Mouse (Mus musculus) urinary bladder, postnatal 36 days (tissue): Measurements from ENCODE around the gene Noct.

Experiments
- DNase-seq, 2 experiments: peaks; one replicate each; pipeline ENCODE4 v3.0.0; 2022; ENCODE audit warnings: low spot score in 2 of 2, mixed read lengths in 1 of 2

The Noct gene

DNA sequence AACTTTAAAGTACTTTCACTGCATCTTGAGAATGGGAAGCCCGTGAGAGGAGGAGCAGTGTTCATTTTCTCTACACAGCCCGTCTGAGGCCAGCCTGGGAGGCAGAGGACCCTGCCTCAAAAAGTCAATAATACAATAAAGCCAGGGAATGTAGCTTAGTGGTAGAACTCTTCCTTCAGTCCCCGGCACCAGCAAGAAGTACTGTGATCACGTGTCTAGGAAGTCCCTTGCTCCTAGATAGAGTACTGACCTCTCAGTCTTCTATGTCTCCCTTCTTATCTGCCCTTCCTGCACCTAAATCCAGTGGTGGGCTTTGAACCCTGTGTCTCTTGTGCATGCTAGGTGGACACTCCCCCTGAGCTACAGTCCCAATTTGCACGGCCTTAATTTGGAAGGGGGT, 6.6 kb downstream of the Noct start:
- DNase-seq: no peak

DNA sequence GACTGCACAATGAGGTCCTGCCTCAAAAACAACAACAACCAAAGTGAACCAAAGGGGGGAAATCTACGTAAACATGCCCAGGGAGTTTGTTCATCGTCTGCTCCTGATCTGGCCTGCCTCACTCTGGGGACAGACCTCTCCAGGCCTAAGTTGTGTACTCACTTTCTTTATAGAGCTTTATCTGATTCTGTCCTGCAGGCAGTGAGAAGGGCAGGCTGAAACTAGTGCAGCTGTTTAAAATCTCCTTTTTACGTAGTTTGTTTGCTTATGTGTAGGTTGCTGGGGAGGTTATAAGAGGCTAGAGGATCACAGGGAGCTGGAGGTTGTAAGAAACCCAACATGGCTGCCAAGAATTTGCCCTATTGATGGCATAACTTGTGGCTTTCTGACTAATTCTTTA, 7.3 kb downstream of the Noct start:
- DNase-seq: no peak

DNA sequence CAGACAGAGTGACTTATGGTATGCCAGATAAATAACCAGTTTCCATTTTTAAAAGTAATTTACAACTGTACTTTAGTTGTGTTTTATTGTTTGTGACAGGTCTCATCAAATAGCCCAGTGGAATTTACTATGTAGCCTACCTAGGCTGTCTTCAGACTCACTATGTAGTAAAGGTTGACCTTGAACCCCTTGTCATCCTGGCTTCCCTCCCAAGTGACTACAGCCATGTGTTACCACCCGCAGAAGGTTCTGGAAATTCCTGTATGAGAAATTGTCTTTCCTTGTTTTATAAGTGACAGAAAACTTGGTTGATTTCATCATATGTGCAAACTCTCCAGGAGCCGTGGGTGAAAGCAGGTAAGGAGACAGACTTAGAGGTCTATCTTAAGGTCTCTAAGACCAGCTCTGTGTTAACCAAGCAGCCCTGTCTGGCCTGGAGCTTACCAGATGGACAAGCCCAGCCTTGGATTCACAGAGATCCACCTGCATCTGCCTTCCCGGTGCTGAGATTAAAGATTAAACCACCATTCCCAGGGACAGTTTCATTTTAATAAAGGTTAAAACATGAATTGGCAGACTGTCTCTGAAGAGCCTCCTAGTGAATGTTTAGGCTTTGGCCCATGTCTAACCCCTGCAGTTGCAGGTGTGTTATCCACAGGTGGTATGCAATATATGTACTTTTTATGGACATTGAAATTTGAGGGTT, 8.1 kb downstream of the Noct start:
- no peak for DNase-seq

DNA sequence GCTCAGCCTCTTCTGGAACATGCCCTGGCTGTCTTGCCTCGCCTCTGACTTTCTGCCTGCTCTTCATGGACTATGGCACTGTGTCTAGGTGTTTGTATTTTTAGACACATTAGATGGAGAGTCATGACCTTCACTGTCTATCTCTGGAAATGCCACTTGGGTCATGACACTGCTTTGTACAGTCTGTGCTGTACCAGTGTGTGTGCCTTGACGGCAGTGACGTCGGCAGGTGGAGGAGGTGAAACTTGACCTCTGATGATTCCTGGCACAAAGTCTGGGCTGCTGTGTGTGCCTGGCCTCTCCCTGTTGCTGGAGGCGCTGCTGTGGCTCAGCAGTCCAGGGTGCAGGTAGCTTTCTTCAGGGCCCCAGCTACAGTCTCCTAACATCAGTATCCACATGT, 9.2 kb downstream of the Noct start:
- DNase-seq: no peak

DNA sequence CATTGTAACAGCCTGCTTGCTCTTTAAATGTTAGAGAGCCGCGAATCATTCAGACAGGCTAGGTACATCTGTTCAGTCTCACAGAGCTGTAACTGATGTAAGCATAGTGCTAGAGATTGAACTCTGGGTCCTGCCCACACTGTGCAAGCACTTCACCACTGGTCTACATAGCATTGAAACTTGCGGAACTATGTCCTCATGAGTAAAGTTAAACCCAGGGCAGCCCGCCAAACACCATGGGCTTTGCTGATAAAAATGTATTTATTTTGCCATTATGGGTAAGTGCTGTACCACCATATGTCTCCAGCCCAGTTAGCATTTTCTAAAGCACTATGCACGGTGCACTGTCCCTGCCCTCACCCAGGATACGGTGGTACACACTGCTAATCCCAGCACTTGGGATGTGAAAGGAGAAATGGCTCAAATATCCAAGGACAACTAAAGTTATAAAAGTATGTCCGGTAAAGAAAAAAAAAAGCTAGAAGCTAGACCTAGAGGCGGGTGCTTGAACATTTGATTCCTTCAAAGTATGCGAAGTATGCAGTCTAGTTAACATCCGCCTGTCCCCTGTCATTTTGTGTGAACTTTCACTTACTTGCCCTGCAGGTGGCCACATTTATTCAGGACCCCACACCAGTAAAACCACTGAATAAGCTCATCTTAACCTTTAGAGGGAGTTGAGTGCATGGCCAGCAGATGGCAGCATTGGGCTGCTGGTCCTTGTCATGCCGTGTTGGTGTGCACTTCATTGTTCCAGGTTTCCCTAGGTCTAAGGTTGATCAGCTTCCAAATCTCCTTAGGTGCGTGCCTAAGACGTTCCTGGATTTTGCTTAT, 9.9 kb downstream of the Noct start:
- peak; percentile 76 to 77 for DNase-seq

DNA sequence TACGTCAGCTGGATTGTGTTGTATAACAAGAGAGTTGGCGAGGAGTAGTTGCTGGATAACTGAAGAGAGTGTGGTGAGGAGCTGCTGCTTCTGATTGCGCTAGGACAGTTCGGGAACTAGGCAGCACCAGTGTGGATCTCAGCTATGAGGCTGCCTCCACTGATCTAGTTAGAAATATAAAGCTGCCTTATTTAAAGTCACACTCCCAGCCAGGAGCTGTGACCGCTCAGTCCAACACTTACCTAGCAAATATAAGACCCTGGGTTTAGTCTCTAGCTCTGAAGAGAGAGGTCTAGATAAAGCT, 10.5 kb downstream of the Noct start:
- no peak for DNase-seq

DNA sequence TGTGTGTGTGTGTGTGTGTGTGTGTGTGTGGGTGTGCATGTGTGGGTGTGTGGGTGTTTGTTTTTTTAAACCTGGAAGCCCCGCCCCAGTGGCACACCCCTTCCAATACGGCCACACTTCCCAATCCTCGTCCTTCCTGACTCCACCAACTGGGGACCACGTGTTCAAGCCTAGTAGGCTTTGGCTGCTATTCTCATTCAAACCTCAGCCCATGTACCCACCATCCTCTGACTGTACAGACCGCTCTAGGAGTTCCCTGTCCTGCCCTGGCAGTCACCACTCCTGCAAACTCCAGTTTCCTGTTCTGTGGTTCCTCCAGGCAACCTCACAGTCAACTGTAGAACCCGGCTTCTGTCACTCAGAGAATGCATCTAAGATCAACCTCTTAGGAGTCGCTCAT, 14.3 kb downstream of the Noct start:
- DNase-seq: no peak

DNA sequence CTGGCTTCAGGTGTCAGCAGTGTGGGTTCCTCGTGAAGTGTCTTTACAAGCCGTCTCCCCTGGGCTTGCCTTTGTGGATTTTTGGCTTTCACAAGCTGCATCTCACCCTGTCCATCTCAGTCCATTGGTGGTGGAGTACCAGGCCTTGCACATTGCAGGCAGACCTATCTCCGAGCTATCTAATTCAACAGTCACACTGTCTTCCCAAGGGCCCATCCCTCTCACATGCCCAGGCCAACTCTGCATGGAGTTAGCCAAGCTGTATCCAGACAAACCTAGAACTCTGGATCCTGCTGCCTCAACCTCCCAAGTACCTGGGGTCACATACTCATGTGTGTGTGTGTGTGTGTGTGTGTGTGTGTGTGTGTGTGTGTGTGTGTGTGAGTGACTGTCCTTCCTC, 15.3 kb downstream of the Noct start:
- DNase-seq: no peak

DNA sequence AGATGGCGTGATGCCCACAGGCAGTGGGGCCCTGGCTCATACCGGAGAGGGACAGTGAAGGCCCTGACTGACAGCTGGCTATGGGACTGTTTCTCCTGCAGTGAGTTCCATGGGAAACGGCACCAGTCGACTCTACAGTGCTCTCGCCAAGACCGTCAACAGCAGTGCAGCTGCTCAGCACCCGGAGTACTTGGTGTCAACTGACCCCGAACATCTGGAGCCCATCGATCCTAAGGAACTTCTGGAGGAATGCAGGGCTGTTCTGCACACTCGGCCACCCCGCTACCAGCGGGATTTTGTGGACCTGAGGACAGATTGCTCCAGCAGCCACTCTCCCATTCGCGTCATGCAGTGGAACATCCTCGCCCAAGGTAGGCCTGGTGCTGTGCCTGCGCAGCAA, 23.5 kb downstream of the Noct start:
- DNase-seq: no peak

DNA sequence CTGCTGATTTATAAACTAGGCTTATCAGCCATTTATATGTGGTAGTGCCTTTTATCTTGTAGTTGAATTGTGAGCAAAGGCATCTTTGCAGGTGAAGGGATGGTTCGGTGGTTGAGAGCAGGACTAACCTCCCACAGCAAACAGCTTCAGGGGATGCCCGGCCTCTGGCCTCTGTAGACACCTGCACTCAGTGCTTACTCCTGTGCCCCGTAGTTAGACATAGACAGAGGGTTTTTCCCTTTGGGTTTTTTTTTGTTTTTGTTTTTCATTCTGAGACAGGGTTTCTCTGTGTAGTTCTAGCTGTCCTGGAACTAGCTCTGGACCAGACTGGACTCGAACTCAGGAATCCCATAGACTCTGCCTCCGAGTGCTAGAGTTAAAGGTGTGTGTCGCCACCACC, 24.4 kb downstream of the Noct start:
- no peak for DNase-seq

DNA sequence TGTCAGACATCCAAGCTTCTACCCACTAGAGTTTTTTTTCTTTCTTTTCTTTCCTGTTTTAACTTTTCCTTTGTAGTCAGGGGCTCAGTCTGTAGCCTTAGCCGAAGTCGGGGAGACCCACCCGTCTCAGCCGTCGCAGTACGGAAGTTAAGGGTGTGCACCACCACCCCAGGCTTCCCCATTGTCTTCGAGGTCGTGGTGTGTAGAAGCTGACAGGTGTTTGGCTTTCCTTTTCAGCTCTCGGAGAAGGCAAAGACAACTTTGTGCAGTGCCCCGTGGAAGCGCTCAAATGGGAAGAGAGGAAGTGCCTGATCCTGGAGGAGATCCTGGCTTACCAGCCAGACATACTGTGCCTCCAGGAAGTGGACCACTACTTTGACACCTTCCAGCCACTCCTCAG, 25.2 kb downstream of the Noct start:
- no peak for DNase-seq

DNA sequence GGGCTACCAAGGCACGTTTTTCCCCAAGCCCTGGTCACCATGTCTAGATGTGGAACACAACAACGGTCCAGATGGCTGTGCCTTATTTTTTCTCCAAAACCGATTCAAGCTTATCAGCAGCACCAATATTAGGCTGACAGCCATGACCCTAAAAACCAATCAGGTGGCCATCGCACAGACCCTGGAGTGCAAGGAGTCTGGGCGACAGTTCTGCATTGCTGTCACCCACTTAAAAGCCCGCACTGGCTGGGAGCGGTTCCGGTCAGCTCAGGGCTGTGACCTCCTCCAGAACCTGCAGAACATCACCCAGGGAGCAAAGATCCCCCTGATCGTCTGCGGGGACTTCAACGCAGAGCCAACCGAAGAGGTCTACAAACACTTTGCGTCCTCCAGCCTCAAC, 25.6 kb downstream of the Noct start:
- DNase-seq: no peak

DNA sequence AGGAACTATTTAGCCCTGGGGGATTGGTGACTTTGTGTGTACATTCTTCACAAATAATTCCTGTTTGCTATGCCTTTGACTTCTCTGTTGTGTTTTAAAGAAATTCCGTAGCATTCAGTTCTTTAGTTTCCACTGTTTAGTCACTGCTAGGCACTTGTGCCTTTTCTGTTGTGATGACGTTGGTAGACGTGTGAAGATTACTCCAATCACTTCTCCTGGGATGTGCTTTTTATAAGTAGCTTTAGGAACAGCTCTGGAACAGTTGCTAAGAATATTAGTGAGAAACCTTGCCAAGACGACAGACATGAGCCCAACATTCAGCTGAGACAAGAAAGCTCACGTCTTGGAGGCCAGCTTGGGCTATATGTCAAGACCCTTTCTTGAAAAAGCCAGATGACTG, 26.8 kb downstream of the Noct start:
- no peak for DNase-seq

DNA sequence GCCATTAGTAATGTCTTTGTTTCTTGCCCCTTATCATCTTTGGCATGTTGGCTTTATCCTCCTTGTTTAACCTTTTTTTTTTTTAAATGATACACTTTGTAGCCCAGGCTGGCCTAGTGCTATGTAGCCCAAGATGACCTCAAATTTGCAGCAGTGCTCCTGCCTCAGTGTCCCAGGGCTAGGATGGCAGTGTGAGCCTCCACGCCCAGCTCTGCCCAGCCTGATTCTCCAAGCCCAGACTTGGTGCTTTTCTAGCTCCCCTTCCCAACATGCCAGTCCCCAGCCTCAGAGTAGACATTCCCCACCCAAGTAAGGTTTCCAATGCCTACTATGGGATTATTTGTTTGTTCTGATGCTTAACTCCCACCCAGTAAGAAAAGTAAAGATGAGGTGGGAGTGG, 28.0 kb downstream of the Noct start:
- DNase-seq: no peak

DNA sequence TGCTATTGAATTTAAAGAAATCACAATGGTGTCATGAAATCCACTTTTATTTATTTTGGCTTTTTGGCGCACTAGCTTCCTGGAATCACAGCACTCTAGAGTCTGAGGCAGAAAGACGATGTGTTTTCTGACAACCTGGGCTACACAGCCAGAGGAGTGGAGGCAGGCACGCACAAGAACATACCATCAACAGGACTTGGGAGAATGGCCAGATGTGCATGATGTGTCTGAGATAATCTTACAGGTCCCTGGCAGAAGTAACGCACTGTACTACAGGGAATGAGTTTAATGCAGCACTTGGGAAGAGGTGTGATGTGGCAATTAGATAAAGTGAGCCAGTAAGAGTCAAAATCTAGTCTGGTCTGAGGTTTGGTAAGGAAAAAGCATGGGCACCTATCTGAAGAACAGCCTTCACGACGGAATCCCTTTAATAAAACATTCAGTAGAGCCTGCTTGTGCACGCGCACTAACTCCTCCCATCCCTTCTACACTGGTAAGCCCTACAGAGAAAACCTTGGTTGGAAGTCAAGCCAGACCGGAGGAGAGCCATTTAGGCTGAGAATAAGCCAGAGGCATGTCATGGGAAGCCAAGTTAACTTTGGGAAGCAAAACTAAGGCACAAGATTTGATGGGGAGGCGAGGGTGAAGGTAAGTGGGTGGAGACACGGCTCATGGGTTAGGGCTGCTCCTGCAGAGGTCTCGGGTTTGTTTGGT, 28.6 kb downstream of the Noct start:
- no peak for DNase-seq

DNA sequence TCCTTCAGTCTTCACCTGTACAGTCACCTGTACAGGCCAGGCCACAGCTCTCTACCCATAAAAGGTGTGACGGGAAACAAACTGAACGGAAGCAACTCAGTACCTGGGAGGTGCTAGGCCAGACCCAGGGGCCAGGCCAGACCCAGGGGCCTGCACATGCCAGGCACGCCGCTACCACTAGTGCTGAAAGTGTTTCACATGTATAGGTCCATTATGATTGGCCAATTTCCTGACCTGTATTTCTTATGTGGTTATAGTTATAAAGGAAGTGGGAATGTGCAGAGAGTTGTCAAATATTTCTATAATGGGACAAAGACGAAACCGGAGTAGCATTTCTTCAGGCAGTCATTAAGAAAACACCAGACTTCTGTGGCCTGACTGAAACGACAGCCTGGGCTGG, 30.5 kb downstream of the Noct start:
- no peak for DNase-seq

DNA sequence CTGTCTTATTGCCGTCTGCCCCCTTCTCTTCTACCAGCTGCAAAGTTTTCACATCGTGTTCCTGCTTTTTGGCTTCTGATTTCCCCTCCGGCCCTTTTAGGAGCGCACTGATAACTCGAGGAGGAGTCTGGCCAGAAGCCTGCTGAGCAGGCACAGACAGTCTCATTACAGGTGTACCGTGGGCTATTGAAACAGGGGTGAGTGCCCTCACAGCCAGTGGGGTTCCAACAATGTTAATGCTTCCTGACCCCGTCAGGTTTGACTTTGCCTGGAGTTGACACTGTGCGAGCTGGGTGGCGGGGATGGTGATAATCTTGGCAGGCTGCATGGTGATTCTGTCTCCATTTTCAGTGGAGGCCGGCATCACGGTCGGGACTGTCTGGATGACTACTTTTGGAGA, 32.2 kb downstream of the Noct start:
- DNase-seq: no peak

DNA sequence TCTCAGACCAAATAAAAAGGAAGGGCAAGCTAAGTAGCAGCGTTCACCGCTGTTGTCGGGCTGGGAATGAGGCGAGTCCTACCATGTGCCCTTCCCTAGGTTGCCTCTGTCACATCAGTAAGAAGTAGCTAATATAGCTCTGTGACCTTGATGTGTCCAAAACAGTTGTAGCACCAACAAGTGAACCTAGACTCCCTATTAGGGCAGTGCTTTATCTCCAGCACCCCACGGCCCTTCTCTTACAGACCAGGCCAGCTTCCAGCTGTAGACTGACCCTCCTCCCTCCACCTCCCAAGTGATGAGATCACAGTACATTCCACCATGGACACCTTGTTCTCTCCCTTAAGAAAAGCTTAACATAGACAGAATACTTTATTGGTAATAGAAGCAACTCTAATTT, 33.8 kb downstream of the Noct start:
- no peak for DNase-seq

DNA sequence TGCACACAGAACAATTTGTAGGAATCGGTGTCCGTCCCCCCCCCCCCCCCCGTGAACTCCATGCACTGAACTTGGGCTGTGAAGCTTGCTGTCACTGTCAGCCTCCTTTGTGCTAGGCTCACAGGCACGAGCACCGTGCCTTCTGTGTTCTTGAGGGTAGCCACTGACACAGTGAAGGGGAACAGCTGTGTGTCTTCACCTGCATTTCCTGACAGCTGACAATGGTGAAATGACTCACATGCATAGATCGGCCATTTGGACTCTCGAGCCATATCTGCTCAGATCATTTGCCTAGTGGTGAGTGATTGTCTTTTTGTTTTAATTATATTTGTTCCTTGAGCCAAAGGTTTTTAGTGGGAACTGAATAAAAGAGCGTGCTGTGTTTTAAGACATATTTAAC, 38.7 kb downstream of the Noct start:
- DNase-seq: no peak

DNA sequence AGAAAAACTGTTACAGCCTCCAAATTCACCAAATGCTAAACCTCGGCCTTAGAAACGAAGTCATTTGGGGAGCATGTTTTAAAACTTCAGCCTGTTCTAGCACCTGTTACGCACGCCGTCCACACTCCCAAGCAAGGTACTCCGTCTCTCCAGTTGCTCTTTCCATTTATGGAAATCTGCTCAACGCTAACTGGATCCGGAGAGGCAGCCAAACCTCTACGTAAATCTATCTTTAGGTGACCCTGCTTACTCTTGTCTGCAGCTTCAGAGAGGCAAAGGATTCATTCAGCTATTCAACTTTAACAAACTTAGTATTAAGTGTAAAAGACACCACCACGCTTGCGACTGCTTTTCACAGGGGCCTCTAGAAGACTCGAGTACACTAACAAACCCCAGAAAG, 44.2 kb downstream of the Noct start:
- DNase-seq: no peak

DNA sequence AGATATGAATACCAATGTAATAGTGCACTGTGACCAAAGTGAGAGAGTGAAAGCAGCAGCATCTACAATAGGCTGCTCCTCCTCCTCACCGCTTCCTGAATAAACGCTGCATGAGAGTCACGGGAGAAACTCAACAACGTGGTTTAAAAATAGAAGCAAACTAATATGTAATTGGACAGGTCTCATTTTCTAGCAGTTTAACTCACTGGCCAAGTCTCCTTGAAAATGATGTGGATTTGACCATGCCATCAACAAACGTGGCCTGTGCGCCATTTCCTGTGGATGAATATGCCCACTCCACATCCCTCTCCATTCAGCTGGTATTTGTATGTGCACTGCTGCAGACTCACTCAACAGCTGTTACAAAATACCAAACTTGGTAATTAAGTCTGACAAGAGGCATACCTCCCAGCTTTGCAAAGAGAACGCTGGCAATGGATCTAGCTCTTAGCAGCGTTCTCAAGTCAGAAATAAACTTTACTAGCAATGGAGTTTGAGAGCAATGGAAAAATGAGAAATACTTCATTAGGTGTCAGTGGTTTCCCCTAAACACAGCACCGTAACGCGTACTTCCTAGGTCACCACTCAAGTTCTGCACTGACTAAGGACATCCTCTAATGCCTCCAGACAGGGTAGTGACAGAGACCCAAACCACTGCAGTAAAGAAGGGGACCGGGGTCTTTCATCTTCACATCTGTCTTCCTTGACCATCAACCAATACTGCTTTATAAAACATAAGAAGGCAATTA, 46.0 kb downstream of the Noct start:
- DNase-seq: no peak

DNA sequence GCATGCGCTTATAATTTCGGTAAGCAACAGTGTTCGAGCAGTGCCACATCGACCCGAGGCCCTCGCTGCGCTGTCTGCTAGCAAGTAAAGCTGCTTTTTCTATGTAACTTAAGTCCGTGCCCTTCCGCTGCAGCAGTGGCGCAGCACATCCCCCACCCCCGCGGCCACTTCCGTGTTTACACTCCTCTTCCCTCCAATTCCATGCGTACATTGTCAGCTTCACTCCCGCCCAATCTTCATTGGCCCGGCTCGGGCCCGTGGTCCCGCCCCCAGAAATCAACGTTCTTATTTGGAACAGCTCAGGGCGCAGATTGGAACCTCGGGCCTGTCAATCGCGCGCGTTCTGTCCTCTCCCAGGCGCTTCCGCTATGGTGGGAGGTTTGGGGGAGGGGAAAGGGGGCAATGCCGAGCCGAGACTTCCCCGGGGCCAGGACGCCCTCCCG, 51.7 kb downstream of the Noct start:
- DNase-seq: peak; percentile 96 to 99
